Mouse (Mus musculus) embryonic facial prominence, embryonic 12.5 days (tissue): ENCODE data around the gene Hist1h2ab. TPM values are rescaled to one million over a fixed set of nuclear protein-coding genes. Genes with fewer than 3 reads are reported as not detected.
"Not testable (repeated sequence)": the region's sequence is repeated elsewhere in the genome, so short reads cannot be mapped to it uniquely, and the experiment has no call there.

Source experiments
- ATAC-seq: fragments of 200-750 bp; cut with Nextera tagmentation; 2 replicates; pipeline ENCODE4 v1.8.0; 2017; ENCODE audit not compliant: insufficient number of reproducible peaks, insufficient read depth, low FRiP score, low TSS enrichment
- H3K27ac ChIP-seq: fragments of 300-500 bp; sonication (generic); 2 replicates; pipeline ENCODE4 v1.5.1; 2016; ENCODE audit warnings: mild to moderate bottlenecking
- H3K27me3 ChIP-seq: fragments of 300-500 bp; sonication (generic); 2 replicates; pipeline ENCODE4 v1.6.1; 2016; ENCODE audit warnings: mild to moderate bottlenecking, moderate library complexity
- H3K36me3 ChIP-seq: fragments of 300-500 bp; sonication (generic); 2 replicates; pipeline ENCODE4 v1.6.1; 2016; ENCODE audit warnings: mild to moderate bottlenecking
- H3K4me1 ChIP-seq: fragments of 300-500 bp; sonication (generic); 2 replicates; pipeline ENCODE4 v1.6.1; 2016
- H3K4me2 ChIP-seq: fragments of 300-500 bp; sonication (generic); replicated peaks from 2 replicates; pipeline ENCODE4 v1.6.1; 2016; ENCODE audit warnings: mild to moderate bottlenecking, moderate library complexity
- H3K4me3 ChIP-seq: fragments of 300-500 bp; sonication (generic); 2 replicates; pipeline ENCODE4 v1.5.1; 2016; ENCODE audit warnings: mild to moderate bottlenecking
- H3K9ac ChIP-seq: fragments of 300-500 bp; sonication (generic); 2 replicates; pipeline ENCODE4 v1.6.1; 2016; ENCODE audit warnings: mild to moderate bottlenecking, moderate library complexity
- H3K9me3 ChIP-seq: fragments of 300-500 bp; sonication (generic); 2 replicates; pipeline ENCODE4 v1.6.1; 2016; ENCODE audit warnings: mild to moderate bottlenecking, moderate library complexity
- WGBS: fragments of 180-500 bp; shearing (Covaris S2); methylation state at CpG from one replicate; pipeline ENCODE4 v1.1.7; 2016; 5-methylcytosine and 5-hydroxymethylcytosine counted together
- polyA plus RNA-seq: library from polyadenylated mRNA; unstranded; fragments of >200 nt; fragmentation: Nextera tagmentation; extraction: Ambion mirVana; gene quantifications from 2 replicates; pipeline ENCODE4 v1.2.1, GENCODE M21; 2016

Hist1h2ab gene
- polyA plus RNA-seq, 1 experiment from 2014 or later: 58.7 TPM

- not testable (repeated sequence) for ATAC-seq, H3K9ac ChIP-seq, H3K27ac ChIP-seq, H3K4me2 ChIP-seq, H3K9me3 ChIP-seq, H3K4me1 ChIP-seq, H3K36me3 ChIP-seq, H3K27me3 ChIP-seq, H3K4me3 ChIP-seq
- 18% methylated on average over 2 of the region's 2 CpGs for WGBS
Measured at GRCm38 (mm10) chr13:23717593-23718245, 33.2 kb upstream of the Hist1h2ab start.

DNA sequence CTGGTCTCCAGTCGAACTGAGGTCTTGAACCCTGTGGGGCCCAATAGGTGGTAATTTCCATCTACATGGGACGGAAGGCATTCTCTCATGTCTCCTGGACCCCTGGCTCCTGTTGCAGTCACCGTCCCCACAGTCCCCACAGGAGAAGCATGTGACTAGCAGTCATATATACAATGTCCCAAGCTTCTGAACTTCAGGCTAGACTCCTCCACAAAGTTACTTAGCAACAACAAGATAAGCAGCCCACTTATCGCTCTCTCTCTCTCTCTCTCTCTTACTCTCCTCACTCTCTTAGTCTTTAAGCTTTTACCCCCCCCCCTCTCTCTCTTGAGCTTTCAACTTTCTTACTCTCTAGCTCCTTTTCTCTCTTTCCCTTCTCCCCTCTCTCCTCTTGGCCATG lies 26.7 kb upstream of the Hist1h2ab start:
- Histone ChIP-seq H3K27me3 (no peaks in the 10 kb centered on the region), H3K4me3 (no peak overlapping the region), H3K36me3 (no peaks in the 10 kb centered on the region), H3K9ac (no peak overlapping the region), H3K27ac (no peak overlapping the region), H3K9me3 (no peaks in the 10 kb centered on the region), H3K4me1 (no peaks in the 10 kb centered on the region), H3K4me2 (no peak overlapping the region)
- ATAC-seq: no peak
- WGBS: 87% methylated on average over 4 of the region's 4 CpGs

- Histone ChIP-seq H3K4me2 (no peak overlapping the region), H3K27me3 (no peaks in the 10 kb centered on the region), H3K4me3 (no peak overlapping the region), H3K27ac (no peak overlapping the region), H3K4me1 (no peaks in the 10 kb centered on the region), H3K36me3 (no peaks in the 10 kb centered on the region), H3K9me3 (no peaks in the 10 kb centered on the region), H3K9ac (no peak overlapping the region)
- no peak for ATAC-seq
- WGBS: no CpG with 5 or more reads among the region's 1 CpGs
Measured at GRCm38 (mm10) chr13:23725213-23725612, 25.7 kb upstream of the Hist1h2ab start.

- H3K27me3 ChIP-seq: no peaks in the 10 kb centered on the region
- H3K9ac ChIP-seq: no peak overlapping the region
- H3K36me3 ChIP-seq: no peaks in the 10 kb centered on the region
- no peaks in the 10 kb centered on the region for H3K9me3 ChIP-seq
- no peak overlapping the region for H3K27ac ChIP-seq
- 90% methylated on average over 18 of the region's 18 CpGs for WGBS
- H3K4me1 ChIP-seq: no peaks in the 10 kb centered on the region
- H3K4me2 ChIP-seq: no peak overlapping the region
- ATAC-seq: no peak
- no peak overlapping the region for H3K4me3 ChIP-seq
Measured at GRCm38 (mm10) chr13:23728472-23729191, 22.3 kb upstream of the Hist1h2ab start.

DNA sequence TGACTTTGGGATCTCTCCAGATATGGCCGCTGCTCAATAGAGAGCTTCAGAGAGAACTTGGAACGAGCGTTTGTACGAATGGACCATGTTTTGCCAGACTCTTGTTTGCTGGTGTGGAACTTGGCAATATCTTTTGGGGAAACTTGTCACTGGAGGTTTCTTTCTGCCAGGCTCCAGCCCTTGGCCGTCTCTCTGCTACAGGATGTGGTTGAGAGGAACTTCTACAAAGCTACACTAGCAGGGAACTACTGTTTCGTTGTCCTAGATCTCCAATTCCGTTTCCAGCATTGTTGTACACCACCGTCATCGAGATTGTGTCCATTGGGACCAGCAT lies 21.8 kb upstream of the Hist1h2ab start:
- WGBS: 93% methylated on average over 9 of the region's 9 CpGs

GRCm38 (mm10) chr13:23729706-23730105 lies 21.2 kb upstream of the Hist1h2ab start:
- Histone ChIP-seq H3K9me3 (no peaks in the 10 kb centered on the region), H3K36me3 (no peaks in the 10 kb centered on the region), H3K9ac (no peak overlapping the region), H3K4me1 (no peaks in the 10 kb centered on the region), H3K4me3 (no peak overlapping the region), H3K4me2 (no peak overlapping the region), H3K27ac (no peak overlapping the region), H3K27me3 (no peaks in the 10 kb centered on the region)
- WGBS: 87% methylated on average over 5 of the region's 5 CpGs
- no peak for ATAC-seq

More for the DNA sequence above, 21.8 kb upstream of the Hist1h2ab start:
- no peaks in the 10 kb centered on the region for H3K36me3 ChIP-seq
- no peak overlapping the region for H3K9ac ChIP-seq
- ATAC-seq: no peak
- H3K4me2 ChIP-seq: no peak overlapping the region
- no peaks in the 10 kb centered on the region for H3K27me3 ChIP-seq
- no peak overlapping the region for H3K4me3 ChIP-seq
- H3K4me1 ChIP-seq: no peaks in the 10 kb centered on the region
- H3K27ac ChIP-seq: no peak overlapping the region
- H3K9me3 ChIP-seq: no peaks in the 10 kb centered on the region

DNA sequence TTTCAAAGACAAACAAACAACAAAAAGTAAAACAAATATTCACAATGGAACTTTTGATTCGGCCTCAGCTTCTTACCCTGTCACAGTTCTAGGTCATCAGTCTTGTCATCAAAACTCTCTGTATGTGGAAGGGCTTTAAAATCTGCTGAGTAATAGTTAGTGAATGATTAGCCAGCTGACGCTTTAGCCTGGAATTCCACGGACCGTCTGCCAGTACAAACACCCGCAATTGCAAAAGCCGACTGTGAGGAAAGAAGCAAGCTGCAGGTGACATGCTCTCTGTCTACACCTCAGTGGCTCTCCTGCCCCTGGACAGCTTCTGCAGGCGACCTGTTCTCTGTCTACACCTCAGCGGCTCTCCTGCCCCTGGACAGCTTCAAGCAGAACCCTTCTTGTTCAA lies 20.4 kb upstream of the Hist1h2ab start:
- ATAC-seq: no peak

GRCm38 (mm10) chr13:23732156-23732804 lies 18.6 kb upstream of the Hist1h2ab start:
- Histone ChIP-seq H3K36me3 (no peaks in the 10 kb centered on the region), H3K4me1 (no peaks in the 10 kb centered on the region), H3K27me3 (no peaks in the 10 kb centered on the region), H3K9ac (no peak overlapping the region), H3K4me2 (no peak overlapping the region), H3K4me3 (no peak overlapping the region), H3K9me3 (no peaks in the 10 kb centered on the region), H3K27ac (no peak overlapping the region)
- ATAC-seq: no peak
- 24% methylated on average over 8 of the region's 8 CpGs for WGBS

More for the DNA sequence above, 20.4 kb upstream of the Hist1h2ab start:
- no peaks in the 10 kb centered on the region for H3K9me3 ChIP-seq
- no peaks in the 10 kb centered on the region for H3K27me3 ChIP-seq
- H3K4me1 ChIP-seq: no peaks in the 10 kb centered on the region
- no peaks in the 10 kb centered on the region for H3K36me3 ChIP-seq
- H3K27ac ChIP-seq: no peak overlapping the region
- WGBS: 43% methylated on average over 8 of the region's 8 CpGs
- no peak overlapping the region for H3K4me3 ChIP-seq
- no peak overlapping the region for H3K9ac ChIP-seq
- H3K4me2 ChIP-seq: no peak overlapping the region

- H3K27me3 ChIP-seq: no peaks in the 10 kb centered on the region
- no peaks in the 10 kb centered on the region for H3K36me3 ChIP-seq
- peaks cover 8% of the 10 kb centered on the region; the same call in 1 of the 2 replicates for H3K4me1 ChIP-seq
- no peak overlapping the region for H3K27ac ChIP-seq
- H3K9me3 ChIP-seq: no peaks in the 10 kb centered on the region
- ATAC-seq: no peak
- H3K4me3 ChIP-seq: no peak overlapping the region
- no peak overlapping the region for H3K9ac ChIP-seq
- no peak overlapping the region for H3K4me2 ChIP-seq
- 81% methylated on average over 5 of the region's 5 CpGs for WGBS
Measured at GRCm38 (mm10) chr13:23737091-23737490, 13.8 kb upstream of the Hist1h2ab start.

- Histone ChIP-seq H3K9me3 (no peaks in the 10 kb centered on the region), H3K4me3 (peak overlapping the region; percentile 62; the same call in 1 of the 2 replicates), H3K36me3 (no peaks in the 10 kb centered on the region), H3K27ac (peak overlapping the region; percentile 99), H3K4me2 (peak overlapping the region; percentile 92), H3K27me3 (no peaks in the 10 kb centered on the region), H3K9ac (peak overlapping the region; percentile 83), H3K4me1 (peaks cover 8% of the 10 kb centered on the region; the same call in 1 of the 2 replicates)
- WGBS: 26% methylated on average over 4 of the region's 4 CpGs
- ATAC-seq: no peak
Measured at GRCm38 (mm10) chr13:23738041-23738440, 12.9 kb upstream of the Hist1h2ab start.

DNA sequence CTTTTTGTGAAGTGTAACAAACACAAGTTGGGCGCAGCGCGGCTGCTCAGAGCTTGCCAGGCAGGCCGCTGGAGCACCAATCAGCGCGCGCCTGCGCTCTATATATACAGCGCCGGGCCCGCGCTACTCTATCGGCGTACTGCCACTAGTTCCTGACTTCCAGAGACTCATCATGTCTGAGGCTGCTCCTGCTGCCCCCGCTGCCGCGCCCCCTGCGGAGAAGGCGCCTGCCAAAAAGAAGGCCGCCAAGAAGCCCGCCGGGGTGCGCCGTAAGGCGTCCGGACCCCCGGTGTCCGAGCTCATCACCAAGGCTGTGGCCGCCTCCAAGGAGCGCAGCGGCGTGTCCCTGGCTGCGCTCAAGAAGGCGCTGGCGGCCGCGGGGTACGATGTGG lies 12.3 kb upstream of the Hist1h2ab start, which contains the start of gene Hist1h1c:
Gene Hist1h1c (plus strand): TSS at position 132 of the 392 bp plus-strand sequence.
- H3K27me3 ChIP-seq: no peaks in the 10 kb centered on the region
- peak within 1 kb of the TSS; percentile 99 for H3K27ac ChIP-seq
- under 1% methylated on average over 38 of the region's 38 CpGs for WGBS
- ATAC-seq: peak; percentile 92
- no peaks in the 10 kb centered on the region for H3K36me3 ChIP-seq
- H3K9me3 ChIP-seq: no peaks in the 10 kb centered on the region
- H3K9ac ChIP-seq: peak within 1 kb of the TSS; percentile 83
- H3K4me3 ChIP-seq: peak within 1 kb of the TSS; percentile 62
- H3K4me1 ChIP-seq: peaks cover 8% of the 10 kb centered on the region; the same call in 1 of the 2 replicates
- peak within 1 kb of the TSS; percentile 92 for H3K4me2 ChIP-seq
